Comparison of ENCODE assay signal across 35 mouse cellular contexts in genomic region chr3:95370101-95370500, GRCm38 (mm10). TPM values are rescaled to one million over a fixed set of nuclear protein-coding genes. Genes with fewer than 3 reads are reported as not detected.
DNase-seq lines count a peak whose midpoint lies in the region; TF ChIP-seq lines count a peak whose summit lies in the region.
"Had no signal": no experiment of that assay in that cellular context is flagged by ENCODE, and none has a peak within 500 bp of the region (broad histone marks: within the 10 kb centered on the region; RNA-seq: fewer than 3 reads in every experiment).

No protein-coding gene starts in this region.

- no peak for TF ChIP-seq CTCF in ES-Bruce4 (IDR thresholded peaks at IDR 0.05; ENCODE audit: low read depth, low read length)

- TF ChIP-seq POLR2A in ES-Bruce4 (IDR thresholded peaks at IDR 0.05; ENCODE audit: insufficient read depth, low read length), result no peak

- no peaks in the 10 kb centered on the region; the same call in 1 of the 2 replicates for H3K9me3 ChIP-seq in ES-Bruce4 (replicated peaks; ENCODE audit: control insufficient read depth, insufficient read depth, low read length, poor library complexity, severe bottlenecking)
- H3K9me3 ChIP-seq: embryonic facial prominence, embryonic 12.5 days; embryonic facial prominence, embryonic 15.5 days; hindbrain, embryonic 13.5 days; intestine, embryonic 15.5 days had no signal

- H3K4me3 ChIP-seq in ES-Bruce4 (ENCODE audit: low read depth, low read length), result no peak overlapping the region
- H3K4me3 ChIP-seq: embryonic facial prominence, embryonic 12.5 days; embryonic facial prominence, embryonic 15.5 days; gastrocnemius, adult 2 months; hindbrain, embryonic 10.5 days; hindbrain, embryonic 13.5 days; intestine, embryonic 15.5 days had no signal

- H3K9ac ChIP-seq in ES-Bruce4 (ENCODE audit: low read depth, poor library complexity, severe bottlenecking), result no peak overlapping the region
- H3K9ac ChIP-seq: embryonic facial prominence, embryonic 12.5 days; embryonic facial prominence, embryonic 15.5 days; forebrain, postnatal 0 days; hindbrain, embryonic 13.5 days; intestine, embryonic 15.5 days had no signal

- DNase-seq in ES-CJ7 (ENCODE audit: low read depth, low spot score), result peak; percentile 83
- peak; percentile 78 for DNase-seq in R1 (ENCODE audit: low read depth, low spot score)
- no peak for DNase-seq in testis, postnatal 10 days (ENCODE audit: low spot score)
- DNase-seq in layer of hippocampus, adult 18-20 months (ENCODE audit: low spot score in 2 of 2), result no peak
- DNase-seq in left cerebral cortex, postnatal 4 days, result no peak
- DNase-seq: adrenal gland, postnatal 10 days; adrenal gland, postnatal 36 days; cerebellum, adult 18-20 months; cerebellum, adult 9-10 months; cerebellum, postnatal 14 days; forebrain, postnatal 0 days; gastrocnemius, adult 2 months; gastrocnemius, postnatal 14 days; heart, adult 18-20 months; kidney, adult 11 months had no signal

- 0 out of 2 replicates have a peak overlapping the region, but pooled peaks have one; percentile 64 for H3K27ac ChIP-seq in ES-Bruce4 (ENCODE audit: insufficient read depth, low read length)
- H3K27ac ChIP-seq: embryonic facial prominence, embryonic 12.5 days; embryonic facial prominence, embryonic 15.5 days; gastrocnemius, adult 2 months; hindbrain, embryonic 10.5 days; hindbrain, embryonic 13.5 days; intestine, embryonic 15.5 days had no signal

- intact Hi-C loops in left cerebral cortex, postnatal 4 days (cut with DNase I), result no loop called here

- TF ChIP-seq EP300 in ES-Bruce4 (IDR thresholded peaks at IDR 0.05; ENCODE audit: insufficient read depth, low read depth, low read length), result no peak

- H3K4me1 ChIP-seq in ES-Bruce4 (ENCODE audit: control insufficient read depth, insufficient read depth, low read length), result no peaks in the 10 kb centered on the region
- H3K4me1 ChIP-seq: embryonic facial prominence, embryonic 12.5 days; embryonic facial prominence, embryonic 15.5 days; hindbrain, embryonic 10.5 days; hindbrain, embryonic 13.5 days; intestine, embryonic 15.5 days had no signal

- no peaks in the 10 kb centered on the region for H3K36me3 ChIP-seq in ES-Bruce4 (ENCODE audit: control insufficient read depth, insufficient read depth, low read length, poor library complexity, severe bottlenecking)
- H3K36me3 ChIP-seq: embryonic facial prominence, embryonic 12.5 days; embryonic facial prominence, embryonic 15.5 days; hindbrain, embryonic 10.5 days; hindbrain, embryonic 13.5 days; intestine, embryonic 15.5 days had no signal

- H3K27me3 ChIP-seq in ES-Bruce4 (ENCODE audit: control insufficient read depth, insufficient read depth, low read length, poor library complexity, severe bottlenecking), result no peaks in the 10 kb centered on the region
- H3K27me3 ChIP-seq: embryonic facial prominence, embryonic 12.5 days; embryonic facial prominence, embryonic 15.5 days; hindbrain, embryonic 13.5 days; intestine, embryonic 15.5 days had no signal

RNA-seq across cellular contexts. Expression of gene Setdb1, which starts 13.1 kb away (rescaled TPM):
- polyA plus RNA-seq in ES-Bruce4 (2011; ENCODE audit: insufficient read depth, insufficient read length, low read depth, missing spikeins), result 67.9 and 73.3 TPM in 2 replicates
- 10 to 100 TPM; 31.9 to 38.0 TPM for total RNA-seq in layer of hippocampus, adult 18-20 months (2021)
- total RNA-seq in left cerebral cortex, postnatal 4 days (2021), result 10 to 100 TPM; 60.0 to 64.4 TPM

RNA-seq across cellular contexts. Expression of gene 4930558C23Rik, which starts 32.5 kb away (rescaled TPM):
- 0.84 and 2.2 TPM in 2 replicates for polyA plus RNA-seq in ES-Bruce4 (2011; ENCODE audit: insufficient read depth, insufficient read length, low read depth, missing spikeins)
- not detected for total RNA-seq in layer of hippocampus, adult 18-20 months (2021)
- not detected for total RNA-seq in left cerebral cortex, postnatal 4 days (2021)
- total RNA-seq: adrenal gland, adult 18-20 months; adrenal gland, postnatal 10 days; adrenal gland, postnatal 36 days; forebrain, postnatal 0 days; gastrocnemius, adult 2 months; gastrocnemius, postnatal 14 days; gastrocnemius, postnatal 4 days; heart, adult 18-20 months; heart, postnatal 25 days; MEL had no signal
- polyA plus RNA-seq: activated CD4-positive, CD25-positive, alpha-beta regulatory T cell, adult 4 months; C2C12; CD4-positive, CD25-positive, alpha-beta regulatory T cell, adult 4 months; embryonic facial prominence, embryonic 12.5 days; forebrain, embryonic 11.5 days; forebrain, embryonic 14.5 days; forebrain, postnatal 0 days; frontal cortex, adult 2 months; heart, embryonic 11.5 days; heart, embryonic 14.5 days; heart, postnatal 0 days; hindbrain, embryonic 10.5 days; hindbrain, embryonic 13.5 days; hindbrain, embryonic 16.5 days; intestine, embryonic 15.5 days had no signal

RNA-seq across cellular contexts. Expression of gene Cers2, which starts 55.5 kb away (rescaled TPM):
- polyA plus RNA-seq in ES-Bruce4 (2011; ENCODE audit: insufficient read depth, insufficient read length, low read depth, missing spikeins), result 99.9 and 103 TPM in 2 replicates
- total RNA-seq in layer of hippocampus, adult 18-20 months (2021), result 10 to 100 TPM; 54.2 to 54.5 TPM
- 10 to 100 TPM; 53.4 to 54.4 TPM for total RNA-seq in left cerebral cortex, postnatal 4 days (2021)

Comparison
In these comparisons a context has a peak if more than half of its experiments do, and no peak if none do; other contexts are left out.
1. DNase-seq: peak in ES-CJ7 (single experiment) and R1 (single experiment); none in testis, postnatal 10 days (single experiment), layer of hippocampus, adult 18-20 months (0 of 2) and left cerebral cortex, postnatal 4 days (single experiment).